In genomic region chr7:16706385-16706784, GRCm38 (mm10) we compare ENCODE assay signal across 23 mouse cellular contexts. TPM values are rescaled to one million over a fixed set of nuclear protein-coding genes. Genes with fewer than 3 reads are reported as not detected.
A peak's percentile ranks its signal among the peaks of the same experiment; 100 is the strongest.
DNase-seq lines count a peak whose midpoint lies in the region; ATAC-seq lines count a peak whose summit lies in the region.
"Had no signal": no experiment of that assay in that cellular context is flagged by ENCODE, and none has a peak within 500 bp of the region (broad histone marks: within the 10 kb centered on the region; RNA-seq: fewer than 3 reads in every experiment).

No protein-coding gene starts in this region.

- no peak overlapping the region for H3K4me3 ChIP-seq in heart, embryonic 11.5 days (ENCODE audit: low read depth, low read length)
- H3K4me3 ChIP-seq in limb, embryonic 12.5 days (replicated peaks): no peak overlapping the region
- no peak overlapping the region for H3K4me3 ChIP-seq in limb, embryonic 10.5 days
- H3K4me3 ChIP-seq: erythroblast, embryonic 14.5 days; intestine, embryonic 15.5 days; limb, embryonic 15.5 days; stomach, embryonic 15.5 days had no signal

- 0 out of 2 replicates have a peak, but pooled peaks have one; percentile 49 for ATAC-seq in heart, embryonic 11.5 days (replicated peaks; ENCODE audit: insufficient number of reproducible peaks, low FRiP score, low TSS enrichment)
- ATAC-seq in limb, embryonic 12.5 days (ENCODE audit: insufficient number of reproducible peaks, insufficient read depth, low FRiP score, low TSS enrichment, low read depth): 0 out of 2 replicates have a peak, but pooled peaks have one; percentile 63
- no peak for ATAC-seq in monocyte, adult 5-6 weeks (replicated peaks; ENCODE audit: insufficient number of reproducible peaks, low FRiP score, low TSS enrichment, poor library complexity, severe bottlenecking)
- ATAC-seq: intestine, embryonic 15.5 days had no signal

- peak overlapping the region; percentile 3; the same call in 1 of the 2 replicates for H3K4me2 ChIP-seq in heart, embryonic 11.5 days
- H3K4me2 ChIP-seq in limb, embryonic 12.5 days: peak overlapping the region; percentile 29
- H3K4me2 ChIP-seq: intestine, embryonic 15.5 days; limb, embryonic 15.5 days; stomach, embryonic 15.5 days had no signal

- H3K36me3 ChIP-seq in heart, embryonic 11.5 days (ENCODE audit: control insufficient read depth, insufficient read depth, low read length): no peaks in the 10 kb centered on the region
- H3K36me3 ChIP-seq in limb, embryonic 12.5 days: no peaks in the 10 kb centered on the region
- no peaks in the 10 kb centered on the region for H3K36me3 ChIP-seq in limb, embryonic 10.5 days
- H3K36me3 ChIP-seq: intestine, embryonic 15.5 days; limb, embryonic 15.5 days; stomach, embryonic 15.5 days had no signal

- H3K4me1 ChIP-seq in heart, embryonic 11.5 days (ENCODE audit: control insufficient read depth, insufficient read depth, low read length): peaks cover 10% of the 10 kb centered on the region
- H3K4me1 ChIP-seq in limb, embryonic 12.5 days (replicated peaks): peaks cover 21% of the 10 kb centered on the region
- peaks cover 13% of the 10 kb centered on the region for H3K4me1 ChIP-seq in limb, embryonic 10.5 days
- H3K4me1 ChIP-seq: intestine, embryonic 15.5 days; stomach, embryonic 15.5 days had no signal

- no peak for DNase-seq in heart, postnatal 36 days
- DNase-seq in limb, embryonic 10.5 days (ENCODE audit: low spot score): no peak
- DNase-seq in layer of hippocampus, adult 9-10 months (ENCODE audit: low spot score): peak; percentile 7
- DNase-seq in right cerebral cortex, adult 2 months (ENCODE audit: low spot score in 2 of 2): peak; percentile 66 to 67
- DNase-seq in cerebellum, postnatal 14 days: no peak
- DNase-seq: adrenal gland, postnatal 25 days; B cell, adult 2 months; cerebellum, adult 11 months; kidney, postnatal 10 days; lung, postnatal 36 days; midbrain, embryonic 14.5 days; thymus, postnatal 36 days had no signal

- 27% methylated on average over 9 of the region's 9 CpGs for WGBS in heart, embryonic 11.5 days (ENCODE audit: insufficient replicate concordance)
- WGBS in limb, embryonic 12.5 days: 29% methylated on average over 9 of the region's 9 CpGs
- 60% methylated on average over 9 of the region's 9 CpGs for WGBS in limb, embryonic 10.5 days

- H3K27me3 ChIP-seq in heart, embryonic 11.5 days (ENCODE audit: control insufficient read depth, insufficient read depth, low read length): no peaks in the 10 kb centered on the region
- peaks cover 16% of the 10 kb centered on the region for H3K27me3 ChIP-seq in limb, embryonic 12.5 days
- peaks cover 14% of the 10 kb centered on the region; the same call in 1 of the 2 replicates for H3K27me3 ChIP-seq in limb, embryonic 10.5 days (ENCODE audit: low read depth, poor library complexity, severe bottlenecking)
- H3K27me3 ChIP-seq: intestine, embryonic 15.5 days; limb, embryonic 15.5 days; stomach, embryonic 15.5 days had no signal

- intact Hi-C loops in heart, postnatal 36 days (cut with DNase I): no loop called here

- H3K27ac ChIP-seq in heart, embryonic 11.5 days (ENCODE audit: low read depth, low read length): peak overlapping the region; percentile 48
- peak overlapping the region; percentile 9; the same call in 1 of the 2 replicates for H3K27ac ChIP-seq in limb, embryonic 12.5 days
- no peak overlapping the region; the same call in 1 of the 2 replicates for H3K27ac ChIP-seq in limb, embryonic 10.5 days
- H3K27ac ChIP-seq: intestine, embryonic 15.5 days; limb, embryonic 15.5 days; stomach, embryonic 15.5 days had no signal

- H3K9ac ChIP-seq in heart, embryonic 11.5 days (ENCODE audit: low read depth, low read length): no peak overlapping the region
- no peak overlapping the region for H3K9ac ChIP-seq in limb, embryonic 12.5 days (replicated peaks)
- H3K9ac ChIP-seq: intestine, embryonic 15.5 days; limb, embryonic 15.5 days; stomach, embryonic 15.5 days had no signal

- no peaks in the 10 kb centered on the region for H3K9me3 ChIP-seq in heart, embryonic 11.5 days (replicated peaks; ENCODE audit: control insufficient read depth, low read length)
- H3K9me3 ChIP-seq in limb, embryonic 12.5 days: no peaks in the 10 kb centered on the region
- H3K9me3 ChIP-seq in limb, embryonic 10.5 days (replicated peaks): no peaks in the 10 kb centered on the region
- H3K9me3 ChIP-seq: intestine, embryonic 15.5 days; limb, embryonic 15.5 days; stomach, embryonic 15.5 days had no signal

RNA-seq across cellular contexts. Expression of gene Ceacam9, which starts 15.3 kb away (rescaled TPM):
- polyA plus RNA-seq in heart, embryonic 11.5 days (2014; fragmentation: Nextera tagmentation; extraction: Ambion mirVana): not detected in 2 replicates
- not detected for total RNA-seq in heart, postnatal 36 days (2021)
- not detected in 2 replicates for polyA plus RNA-seq in limb, embryonic 12.5 days (2016; fragmentation: Nextera tagmentation; extraction: Ambion mirVana)
- polyA plus RNA-seq in limb, embryonic 10.5 days (2016; fragmentation: Nextera tagmentation; extraction: Ambion mirVana): not detected in 2 replicates
- not detected in 3 replicates for total RNA-seq in monocyte, adult 5-6 weeks (2017)
- total RNA-seq: adrenal gland, postnatal 25 days; gastrocnemius, adult 18-20 months; hematopoietic stem cell, adult 5-6 weeks had no signal
- polyA plus RNA-seq: erythroblast, embryonic 14.5 days; intestine, embryonic 15.5 days; limb, embryonic 15.5 days; midbrain, embryonic 14.5 days; stomach, embryonic 15.5 days had no signal

RNA-seq across cellular contexts. Expression of gene Ceacam15, which starts 30.9 kb away (rescaled TPM):
- 0.11 and 0.21 TPM in 2 replicates for polyA plus RNA-seq in heart, embryonic 11.5 days (2014; fragmentation: Nextera tagmentation; extraction: Ambion mirVana)
- total RNA-seq in heart, postnatal 36 days (2021): not detected
- polyA plus RNA-seq in limb, embryonic 12.5 days (2016; fragmentation: Nextera tagmentation; extraction: Ambion mirVana): not detected in 2 replicates
- polyA plus RNA-seq in limb, embryonic 10.5 days (2016; fragmentation: Nextera tagmentation; extraction: Ambion mirVana): not detected in 2 replicates
- total RNA-seq in monocyte, adult 5-6 weeks (2017): not detected in 3 replicates
- total RNA-seq: adrenal gland, postnatal 25 days; ES-E14; gastrocnemius, adult 18-20 months; hematopoietic stem cell, adult 5-6 weeks had no signal
- polyA plus RNA-seq: erythroblast, embryonic 14.5 days; intestine, embryonic 15.5 days; limb, embryonic 15.5 days; midbrain, embryonic 14.5 days; neural tube, embryonic 14.5 days; stomach, embryonic 15.5 days had no signal

RNA-seq across cellular contexts. Expression of gene Ap2s1, which starts 31.8 kb away (rescaled TPM):
- polyA plus RNA-seq in heart, embryonic 11.5 days (2014; fragmentation: Nextera tagmentation; extraction: Ambion mirVana): 256 TPM in 2 replicates
- total RNA-seq in heart, postnatal 36 days (2021): 10 to 100 TPM; 80.0 to 81.8 TPM
- 239 and 245 TPM in 2 replicates for polyA plus RNA-seq in limb, embryonic 12.5 days (2016; fragmentation: Nextera tagmentation; extraction: Ambion mirVana)
- polyA plus RNA-seq in limb, embryonic 10.5 days (2016; fragmentation: Nextera tagmentation; extraction: Ambion mirVana): 250 and 252 TPM in 2 replicates
- 59.7 to 77.7 TPM (median 69.6 TPM) in 3 replicates for total RNA-seq in monocyte, adult 5-6 weeks (2017)

Comparison
In these comparisons a context has a peak if more than half of its experiments do, and no peak if none do; other contexts are left out.
1. DNase-seq: peak in layer of hippocampus, adult 9-10 months (single experiment) and right cerebral cortex, adult 2 months (2 of 2); none in heart, postnatal 36 days (0 of 2), limb, embryonic 10.5 days (single experiment) and cerebellum, postnatal 14 days (0 of 2).